Mouse (Mus musculus): ENCODE data around the gene Dhrs7b. TPM values are rescaled to one million over a fixed set of nuclear protein-coding genes. Genes with fewer than 3 reads are reported as not detected.
"Not testable (repeated sequence)": the region's sequence is repeated elsewhere in the genome, so short reads cannot be mapped to it uniquely, and the experiment has no call there.

Dhrs7b gene
- polyA plus RNA-seq, 1 experiment from 2014 or later = 40.9 TPM

DNA sequence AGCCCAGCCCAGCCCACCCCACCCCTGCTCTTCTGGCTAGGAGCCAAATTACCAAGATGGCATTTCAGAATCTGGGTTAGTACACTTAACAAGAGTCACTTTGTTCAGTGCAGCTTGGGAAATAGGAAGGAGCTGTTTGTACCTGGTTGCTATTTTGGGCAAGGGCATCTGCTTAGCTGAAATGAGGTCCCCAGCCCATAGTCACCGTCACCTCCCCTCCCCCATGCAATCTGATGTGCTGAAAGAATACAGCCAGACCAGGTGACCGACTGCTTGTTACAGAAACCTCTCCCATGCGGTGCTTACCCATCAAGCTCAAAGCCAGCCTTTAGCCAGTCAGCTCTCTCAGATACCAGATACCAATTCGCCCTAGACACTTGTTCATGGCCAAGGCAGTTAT, 32.8 kb downstream of the Dhrs7b start:
- H3K4me3 ChIP-seq = no peak overlapping the region
- peaks cover 79% of the 10 kb centered on the region for H3K36me3 ChIP-seq
- H3K9me3 ChIP-seq = no peaks in the 10 kb centered on the region
- H3K27me3 ChIP-seq (ENCODE audit: insufficient read depth, poor library complexity, severe bottlenecking) = no peaks in the 10 kb centered on the region
- no peak for DNase-seq (ENCODE audit: low spot score)
- 43% methylated on average over 4 of the region's 4 CpGs for WGBS
- H3K4me1 ChIP-seq = peaks cover 42% of the 10 kb centered on the region
- no peak overlapping the region for H3K27ac ChIP-seq

GRCm38 (mm10) chr11:60864166-60864565, 33.7 kb downstream of the Dhrs7b start:
- H3K4me3 ChIP-seq = no peak overlapping the region
- DNase-seq (ENCODE audit: low spot score) = no peak
- H3K27ac ChIP-seq = no peak overlapping the region
- peaks cover 77% of the 10 kb centered on the region for H3K36me3 ChIP-seq
- no peaks in the 10 kb centered on the region for H3K9me3 ChIP-seq
- peaks cover 42% of the 10 kb centered on the region for H3K4me1 ChIP-seq
- WGBS = 91% methylated on average over 2 of the region's 2 CpGs
- no peaks in the 10 kb centered on the region for H3K27me3 ChIP-seq (ENCODE audit: insufficient read depth, poor library complexity, severe bottlenecking)

- Histone ChIP-seq H3K27ac (no peak overlapping the region), H3K36me3 (peaks cover 71% of the 10 kb centered on the region), H3K9me3 (no peaks in the 10 kb centered on the region), H3K4me1 (peaks cover 42% of the 10 kb centered on the region), H3K27me3 (ENCODE audit: insufficient read depth, poor library complexity, severe bottlenecking) (no peaks in the 10 kb centered on the region), H3K4me3 (no peak overlapping the region)
- DNase-seq (ENCODE audit: low spot score) = no peak
- WGBS = 88% methylated on average over 14 of the region's 14 CpGs
Measured at GRCm38 (mm10) chr11:60864916-60865315, 34.5 kb downstream of the Dhrs7b start.

DNA sequence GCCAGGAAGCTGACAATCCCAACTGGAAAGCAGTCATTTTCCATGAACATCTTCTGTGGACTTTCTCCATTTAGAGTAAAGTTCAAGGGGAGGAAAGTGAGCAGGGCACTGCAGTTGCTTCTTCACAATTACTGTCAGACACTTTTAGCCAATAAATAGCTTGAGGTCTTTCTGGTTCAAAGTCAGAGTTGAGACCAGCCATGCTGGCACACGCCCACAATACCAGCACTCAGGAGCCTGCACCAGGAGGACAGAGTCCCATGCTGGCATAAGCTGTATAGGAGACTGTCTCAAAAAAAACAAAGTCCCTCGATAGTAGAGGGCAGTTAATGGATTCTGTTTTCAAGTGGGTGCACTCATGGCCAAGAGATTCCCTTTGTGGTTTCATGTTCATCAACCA, 35.6 kb downstream of the Dhrs7b start:
- Histone ChIP-seq H3K27me3 (ENCODE audit: insufficient read depth, poor library complexity, severe bottlenecking) (no peaks in the 10 kb centered on the region), H3K36me3 (peaks cover 72% of the 10 kb centered on the region), H3K4me1 (peaks cover 42% of the 10 kb centered on the region), H3K27ac (no peak overlapping the region), H3K4me3 (no peak overlapping the region), H3K9me3 (no peaks in the 10 kb centered on the region)
- DNase-seq (ENCODE audit: low spot score) = no peak
- 69% methylated on average over 2 of the region's 2 CpGs for WGBS

DNA sequence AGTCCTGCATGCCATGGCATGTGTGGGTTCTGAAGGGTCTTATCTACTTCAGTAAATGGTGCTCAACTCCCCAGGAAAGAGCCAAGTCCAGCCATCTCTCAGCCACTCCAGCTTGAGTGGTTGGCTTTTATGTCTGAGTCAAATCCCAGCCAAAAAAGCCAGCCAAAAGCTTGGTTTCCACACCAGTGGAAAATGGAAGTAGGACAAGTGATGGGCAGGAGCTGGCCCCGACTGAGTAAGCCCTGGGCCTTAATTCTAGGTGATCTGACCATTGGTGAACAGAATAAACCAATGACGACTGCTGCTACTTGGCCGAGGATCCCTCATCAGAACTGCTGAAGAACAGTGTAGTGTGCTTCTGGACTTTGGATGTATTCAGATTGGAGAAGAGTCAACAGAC, 37.0 kb downstream of the Dhrs7b start:
- peaks cover 58% of the 10 kb centered on the region for H3K36me3 ChIP-seq

DNA sequence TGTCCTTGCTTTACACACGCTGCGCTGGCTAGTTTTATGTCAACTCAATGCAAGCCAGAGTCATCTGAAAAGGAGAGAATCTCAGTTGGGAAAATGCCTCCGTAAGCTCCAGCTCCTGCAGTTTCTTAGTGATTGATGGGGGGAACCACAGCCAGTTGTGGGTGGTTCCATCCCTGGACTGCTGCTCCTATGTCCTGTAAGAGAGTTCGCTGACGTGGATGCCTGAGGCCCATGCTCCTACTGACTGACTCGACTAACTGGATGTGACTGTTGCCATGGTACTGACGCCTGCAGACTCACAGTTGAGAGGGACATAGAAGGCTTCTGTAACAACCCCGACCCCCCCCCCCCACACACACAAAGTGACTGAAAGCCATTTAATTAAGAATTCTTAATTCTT, 37.5 kb downstream of the Dhrs7b start:
- Histone ChIP-seq H3K27me3 (ENCODE audit: insufficient read depth, poor library complexity, severe bottlenecking) (no peaks in the 10 kb centered on the region), H3K36me3 (peaks cover 57% of the 10 kb centered on the region), H3K27ac (no peak overlapping the region), H3K9me3 (no peaks in the 10 kb centered on the region), H3K4me1 (peaks cover 51% of the 10 kb centered on the region), H3K4me3 (no peak overlapping the region)
- DNase-seq (ENCODE audit: low spot score) = no peak
- 74% methylated on average over 8 of the region's 8 CpGs for WGBS

More for the DNA sequence above, 37.0 kb downstream of the Dhrs7b start:
- DNase-seq (ENCODE audit: low spot score) = no peak
- Histone ChIP-seq H3K4me3 (no peak overlapping the region), H3K27me3 (ENCODE audit: insufficient read depth, poor library complexity, severe bottlenecking) (no peaks in the 10 kb centered on the region), H3K27ac (no peak overlapping the region), H3K4me1 (peaks cover 49% of the 10 kb centered on the region), H3K9me3 (no peaks in the 10 kb centered on the region)
- 91% methylated on average over 3 of the region's 3 CpGs for WGBS

GRCm38 (mm10) chr11:60869471-60869870, 39.0 kb downstream of the Dhrs7b start:
- H3K4me3 ChIP-seq; H3K27me3 ChIP-seq (ENCODE audit: insufficient read depth, poor library complexity, severe bottlenecking); H3K9me3 ChIP-seq; DNase-seq (ENCODE audit: low spot score); H3K27ac ChIP-seq: not testable (repeated sequence)
- Histone ChIP-seq H3K36me3 (peaks cover 51% of the 10 kb centered on the region), H3K4me1 (peaks cover 50% of the 10 kb centered on the region)
- WGBS = 95% methylated on average over 6 of the region's 6 CpGs

DNA sequence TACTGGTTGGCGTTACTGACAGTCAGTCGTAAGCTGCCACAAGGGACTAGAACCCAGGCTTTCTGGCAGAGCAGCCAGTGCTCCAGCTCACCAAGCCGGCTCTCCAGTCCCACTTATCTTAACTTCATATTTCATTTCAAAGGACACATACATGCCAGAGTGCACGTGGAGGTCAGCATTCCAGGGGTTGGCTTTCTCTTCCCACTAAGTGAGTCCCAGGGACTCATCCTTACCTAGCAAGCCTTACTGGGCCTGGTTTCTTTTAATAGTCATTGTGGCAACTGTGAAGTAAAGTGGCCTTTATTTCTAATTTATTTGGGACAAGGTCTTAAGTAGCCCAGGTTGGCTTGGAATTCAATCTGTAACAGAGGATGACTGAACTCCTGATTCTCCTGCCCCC, 41.0 kb downstream of the Dhrs7b start:
- Histone ChIP-seq H3K4me3 (no peak overlapping the region), H3K4me1 (peaks cover 64% of the 10 kb centered on the region), H3K9me3 (no peaks in the 10 kb centered on the region), H3K36me3 (peaks cover 44% of the 10 kb centered on the region), H3K27ac (no peak overlapping the region), H3K27me3 (ENCODE audit: insufficient read depth, poor library complexity, severe bottlenecking) (no peaks in the 10 kb centered on the region)
- 67% methylated on average over 4 of the region's 4 CpGs for WGBS
- no peak for DNase-seq (ENCODE audit: low spot score)

- H3K4me3 ChIP-seq = no peak overlapping the region
- WGBS = 84% methylated on average over 6 of the region's 6 CpGs
- no peak overlapping the region for H3K27ac ChIP-seq
- peaks cover 61% of the 10 kb centered on the region for H3K4me1 ChIP-seq
- DNase-seq (ENCODE audit: low spot score) = no peak
- no peaks in the 10 kb centered on the region for H3K27me3 ChIP-seq (ENCODE audit: insufficient read depth, poor library complexity, severe bottlenecking)
- peaks cover 32% of the 10 kb centered on the region for H3K36me3 ChIP-seq
- H3K9me3 ChIP-seq = no peaks in the 10 kb centered on the region
Measured at GRCm38 (mm10) chr11:60873101-60873500, 42.7 kb downstream of the Dhrs7b start.

DNA sequence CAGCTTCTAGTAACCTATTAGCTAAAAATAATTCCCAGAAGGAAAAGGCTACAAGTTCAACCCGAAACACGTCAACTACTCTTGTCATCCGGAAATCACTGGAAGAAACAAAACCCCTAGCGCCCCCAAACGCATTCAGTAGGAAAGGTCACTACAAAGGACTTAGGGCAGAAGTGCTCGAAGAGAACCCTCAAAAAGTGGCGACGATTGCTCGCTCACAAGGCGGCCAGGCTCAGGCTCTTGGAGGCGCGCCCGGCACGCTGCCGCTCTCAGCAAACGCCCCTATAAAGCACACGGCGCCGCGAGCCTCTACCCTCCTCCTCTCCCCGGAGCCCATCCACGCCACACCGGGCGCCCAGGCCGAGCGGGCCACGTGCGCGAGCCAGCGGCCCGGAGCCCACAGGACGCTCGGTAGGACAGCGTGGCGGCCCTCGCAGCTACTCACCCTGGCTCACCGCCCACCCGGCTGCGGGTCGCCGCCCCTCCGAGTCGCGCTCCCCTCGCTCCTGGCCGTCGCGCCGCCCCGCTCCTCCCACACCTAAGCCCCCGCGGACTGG, 47.7 kb downstream of the Dhrs7b start:
- under 1% methylated on average over 52 of the region's 52 CpGs for WGBS
- no peaks in the 10 kb centered on the region for H3K9me3 ChIP-seq
- peaks cover 54% of the 10 kb centered on the region for H3K4me1 ChIP-seq
- peak overlapping the region; percentile 98 for H3K27ac ChIP-seq
- DNase-seq (ENCODE audit: low spot score) = peak; percentile 84
- peak overlapping the region; percentile 99 for H3K4me3 ChIP-seq
- no peaks in the 10 kb centered on the region for H3K27me3 ChIP-seq (ENCODE audit: insufficient read depth, poor library complexity, severe bottlenecking)
- H3K36me3 ChIP-seq = peaks cover 18% of the 10 kb centered on the region

DNA sequence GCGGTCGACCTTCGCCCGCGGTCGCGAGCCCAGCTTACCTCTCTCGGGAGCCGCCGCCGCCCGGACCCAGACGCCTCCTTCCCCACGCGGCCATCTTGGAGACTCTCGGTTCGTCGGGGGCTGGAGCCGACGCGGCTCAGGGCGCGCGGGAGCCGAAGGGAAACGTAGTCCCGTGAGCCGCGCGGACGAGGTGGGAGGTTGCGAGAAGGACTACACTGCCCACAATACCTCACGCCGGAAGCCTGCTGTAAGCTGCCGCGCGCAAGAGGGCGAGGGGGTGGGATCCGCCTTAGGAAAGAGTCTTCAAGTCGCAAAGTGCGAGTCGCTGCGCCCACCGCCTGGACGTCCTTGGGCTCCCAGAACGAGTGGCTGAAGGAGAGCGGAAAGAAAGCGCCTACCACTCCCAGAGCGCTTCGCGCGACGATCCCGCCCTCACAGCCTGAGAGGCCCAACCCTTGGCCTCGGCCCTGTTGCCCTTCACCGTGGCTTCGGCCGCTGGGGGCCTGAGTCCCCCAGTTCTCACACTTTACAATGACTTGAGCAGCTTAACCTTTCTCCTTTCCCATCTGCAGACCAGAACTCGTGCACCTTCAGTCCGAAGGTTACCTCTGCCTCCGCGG, 48.4 kb downstream of the Dhrs7b start, which contains the start of gene Tmem11:
TSS of gene Tmem11 (minus strand) at position 598 of the 620 bp plus-strand sequence.
- no peaks in the 10 kb centered on the region for H3K27me3 ChIP-seq (ENCODE audit: insufficient read depth, poor library complexity, severe bottlenecking)
- H3K9me3 ChIP-seq = no peaks in the 10 kb centered on the region
- peaks cover 49% of the 10 kb centered on the region for H3K4me1 ChIP-seq

GRCm38 (mm10) chr11:60879423-60879822, 49.0 kb downstream of the Dhrs7b start:
- peaks cover 47% of the 10 kb centered on the region for H3K4me1 ChIP-seq
- H3K27ac ChIP-seq = peak overlapping the region; percentile 98
- H3K27me3 ChIP-seq (ENCODE audit: insufficient read depth, poor library complexity, severe bottlenecking) = no peaks in the 10 kb centered on the region
- peak overlapping the region; percentile 99 for H3K4me3 ChIP-seq
- peaks cover 12% of the 10 kb centered on the region for H3K36me3 ChIP-seq
- DNase-seq (ENCODE audit: low spot score) = peak; percentile 83
- H3K9me3 ChIP-seq = no peaks in the 10 kb centered on the region
- WGBS = 2% methylated on average over 11 of the region's 11 CpGs

More for the DNA sequence above, 48.4 kb downstream of the Dhrs7b start, which contains the start of gene Tmem11:
- under 1% methylated on average over 62 of the region's 62 CpGs for WGBS
- peak; percentile 99 for DNase-seq (ENCODE audit: low spot score)
- peak within 1 kb of the TSS; percentile 99 for H3K4me3 ChIP-seq
- peak within 1 kb of the TSS; percentile 98 for H3K27ac ChIP-seq
- H3K36me3 ChIP-seq = peaks cover 18% of the 10 kb centered on the region

- H3K27me3 ChIP-seq (ENCODE audit: insufficient read depth, poor library complexity, severe bottlenecking) = no peaks in the 10 kb centered on the region
Measured at GRCm38 (mm10) chr11:60880559-60880958, 50.1 kb downstream of the Dhrs7b start.

More at GRCm38 (mm10) chr11:60880559-60880958, 50.1 kb downstream of the Dhrs7b start:
- Histone ChIP-seq H3K36me3 (peaks cover 4% of the 10 kb centered on the region; the same call in 1 of the 2 replicates), H3K9me3 (no peaks in the 10 kb centered on the region), H3K4me3 (no peak overlapping the region), H3K4me1 (peaks cover 37% of the 10 kb centered on the region), H3K27ac (no peak overlapping the region)
- no peak for DNase-seq (ENCODE audit: low spot score)
- 93% methylated on average over 4 of the region's 4 CpGs for WGBS

All from heart, embryonic 10.5 days (tissue).